Mouse (Mus musculus) liver (tissue): Measurements from ENCODE around the gene Hemgn.

Experiments used
- DNase-seq: peaks from one replicate; pipeline ENCODE4 v3.0.0-alpha.2; 2020; ENCODE audit warnings: mixed read lengths

Gene Hemgn

DNA sequence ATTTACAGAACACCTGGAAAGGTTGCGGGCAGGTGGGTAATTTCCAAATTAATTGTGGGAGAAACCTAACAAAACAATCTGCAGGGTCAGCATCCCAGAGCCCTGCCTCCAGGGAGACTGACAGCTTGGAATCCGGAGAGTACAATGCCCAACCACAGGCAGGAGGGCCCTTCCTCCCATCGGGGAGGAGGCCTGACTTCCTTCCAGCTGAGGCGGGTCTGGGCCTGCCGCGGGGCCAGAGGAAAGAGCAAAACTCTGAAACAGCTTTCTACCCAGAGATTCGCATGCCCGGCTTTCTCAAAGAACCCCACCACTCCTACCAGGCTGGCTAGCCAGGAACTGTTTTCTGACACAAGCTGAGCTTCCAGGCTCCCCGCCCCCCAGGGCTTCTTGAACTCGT is 60.3 kb downstream of the Hemgn start:
- DNase-seq, result peak; percentile 13

- no peak for DNase-seq
These were observed 63.8 kb downstream of the Hemgn start for GRCm38 (mm10) chr4:46349530-46349929.

GRCm38 (mm10) chr4:46348897-46349296 is 64.4 kb downstream of the Hemgn start:
- no peak for DNase-seq

GRCm38 (mm10) chr4:46347580-46348515 is 65.5 kb downstream of the Hemgn start:
- no peak for DNase-seq

- no peak for DNase-seq
These were observed 66.2 kb downstream of the Hemgn start for GRCm38 (mm10) chr4:46347141-46347540.

DNA sequence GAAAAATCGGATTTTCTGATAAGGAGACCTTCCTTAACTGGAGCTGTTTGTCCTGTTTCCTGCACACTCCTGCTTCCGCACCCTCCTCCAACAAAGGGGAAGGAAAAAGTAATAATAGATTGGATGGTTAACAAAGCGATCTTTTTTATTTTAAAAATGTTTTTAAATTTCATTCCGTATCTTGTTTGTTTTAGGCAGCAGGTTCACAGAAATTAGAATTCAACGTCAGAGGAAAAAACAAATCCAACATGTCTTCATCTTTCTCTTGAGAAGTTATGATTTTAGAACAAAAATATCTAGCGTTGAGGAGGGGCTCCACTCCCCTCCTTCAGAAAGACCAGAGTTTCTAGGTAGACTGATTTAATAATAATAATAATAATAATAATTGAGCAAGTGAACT is 67.1 kb downstream of the Hemgn start:
- DNase-seq, result no peak

GRCm38 (mm10) chr4:46345773-46346100 is 67.6 kb downstream of the Hemgn start:
- no peak for DNase-seq

DNA sequence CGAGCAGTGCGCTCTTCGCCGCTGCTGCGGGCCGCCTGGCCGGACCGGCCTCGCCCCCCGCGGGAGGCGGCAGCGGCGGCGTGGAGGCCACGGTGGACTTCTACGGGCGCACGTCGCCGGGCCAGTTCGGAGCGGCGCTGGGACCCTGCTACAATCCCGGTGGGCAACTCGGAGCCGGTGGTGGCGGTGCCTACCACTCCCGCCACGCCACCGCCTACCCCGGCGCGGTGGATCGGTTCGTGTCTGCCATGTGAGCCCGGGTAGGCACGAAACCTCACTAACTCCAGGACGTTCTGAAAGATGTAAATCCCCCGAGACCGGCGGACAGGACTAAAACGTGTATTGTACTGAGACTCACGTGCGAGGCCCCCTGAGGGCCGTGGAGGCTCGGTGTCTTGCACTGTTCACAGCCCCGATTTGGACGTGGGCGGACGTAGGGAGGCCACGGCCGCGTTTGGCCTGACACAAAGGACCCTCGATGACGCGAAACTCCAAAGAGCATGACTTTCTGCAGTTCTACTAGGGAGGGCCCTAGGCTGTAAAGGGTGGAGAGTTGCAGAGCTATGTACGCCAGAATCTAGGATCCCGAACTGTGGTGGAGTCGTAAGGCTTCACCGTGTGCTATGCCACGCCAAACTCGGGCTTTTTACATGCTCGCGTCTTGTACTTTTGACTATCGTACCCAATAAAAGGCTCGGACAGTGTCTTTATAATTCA is 68.1 kb downstream of the Hemgn start:
- DNase-seq, result no peak

DNA sequence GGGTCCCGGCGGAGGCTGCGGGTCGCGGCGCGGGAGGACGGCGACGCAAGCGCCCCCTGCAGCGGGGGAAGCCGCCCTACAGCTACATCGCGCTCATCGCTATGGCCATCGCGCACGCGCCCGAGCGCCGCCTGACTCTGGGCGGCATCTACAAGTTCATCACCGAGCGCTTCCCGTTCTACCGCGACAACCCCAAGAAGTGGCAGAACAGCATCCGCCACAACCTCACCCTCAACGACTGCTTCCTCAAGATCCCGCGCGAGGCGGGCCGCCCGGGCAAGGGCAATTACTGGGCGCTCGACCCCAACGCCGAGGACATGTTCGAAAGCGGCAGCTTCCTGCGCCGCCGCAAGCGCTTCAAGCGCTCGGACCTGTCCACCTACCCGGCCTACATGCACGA is 69.0 kb downstream of the Hemgn start:
- DNase-seq, result peak; percentile 14
